Mouse (Mus musculus): Measurements from ENCODE around the gene Mycbpap. TPM values are rescaled to one million over a fixed set of nuclear protein-coding genes. Genes with fewer than 3 reads are reported as not detected.
A peak's percentile ranks its signal among the peaks of the same experiment; 100 is the strongest.

Mycbpap gene
- total and polyA plus RNA-seq, 3 experiments: 0.12 to 0.17 TPM; not detected in 1

GRCm38 (mm10) chr11:94508976-94509375 is 12.6 kb downstream of the Mycbpap start:
- peak; percentile 24 for DNase-seq (ENCODE audit: low read depth, low spot score)
- Histone ChIP-seq H3K27ac (ENCODE audit: control insufficient read depth, low read depth, low read length) (no peak overlapping the region), H3K36me3 (ENCODE audit: control insufficient read depth in 1 of 2, insufficient read depth in 2 of 2, low read length in 2 of 2) (no peaks in the 10 kb centered on the region), H3K9ac (ENCODE audit: control insufficient read depth, low read depth, low read length, poor library complexity, severe bottlenecking) (no peak overlapping the region), H3K4me3 (ENCODE audit: control insufficient read depth in 1 of 2, insufficient read depth in 1 of 2, low read depth in 2 of 2, low read length in 2 of 2) (no peak overlapping the region), H3K4me1 (ENCODE audit: control insufficient read depth in 1 of 2, insufficient read depth in 2 of 2, low read length in 2 of 2) (no peaks in the 10 kb centered on the region), H3K79me2 (ENCODE audit: control insufficient read depth, insufficient read depth, low read length, poor library complexity) (no peaks in the 10 kb centered on the region), H3K9me3 (replicated peaks; ENCODE audit: insufficient read depth, low read length) (no peaks in the 10 kb centered on the region), H3K27me3 (ENCODE audit: control insufficient read depth in 1 of 2, insufficient read depth in 2 of 2, low read length in 2 of 2) (peaks cover 7 to 16% of the 10 kb centered on the region in 2 experiments)
- TF ChIP-seq RCOR1 (IDR thresholded peaks at IDR 0.05; ENCODE audit: low read depth, low read length) (0 out of 2 replicates have a peak, but pooled peaks have one; percentile 66), MYB (IDR thresholded peaks at IDR 0.05; ENCODE audit: low read depth, low read length) (no peak), USF1 (IDR thresholded peaks at IDR 0.05; ENCODE audit: low read depth, low read length) (no peak), UBTF (IDR thresholded peaks at IDR 0.05; ENCODE audit: borderline replicate concordance, insufficient read depth, low read depth, low read length) (no peak), USF2 (IDR thresholded peaks at IDR 0.05; ENCODE audit: borderline replicate concordance in 1 of 2, insufficient read depth in 1 of 2, low read depth in 1 of 2, low read length in 2 of 2) (no peak), SMC3 (IDR thresholded peaks at IDR 0.05; ENCODE audit: low read depth, low read length) (0 out of 2 replicates have a peak, but pooled peaks have one; percentile 5), TBP (IDR thresholded peaks at IDR 0.05; ENCODE audit: low read depth, low read length) (no peak), MAZ (IDR thresholded peaks at IDR 0.05; ENCODE audit: low read depth, low read length) (no peak), HCFC1 (IDR thresholded peaks at IDR 0.05; ENCODE audit: low read depth, low read length) (no peak), GABPA (IDR thresholded peaks at IDR 0.05; ENCODE audit: low read depth, low read length) (no peak), MAX (IDR thresholded peaks at IDR 0.05; ENCODE audit: low read length) (no peak), NRF1 (IDR thresholded peaks at IDR 0.05; ENCODE audit: insufficient read depth, low read depth, low read length, poor library complexity, severe bottlenecking) (no peak), BHLHE40 (IDR thresholded peaks at IDR 0.05; ENCODE audit: borderline replicate concordance, low read depth, low read length) (peak; percentile 28; the same call in 1 of the 2 replicates), POLR2A (IDR thresholded peaks at IDR 0.05; ENCODE audit: control insufficient read depth in 1 of 2, insufficient read depth in 1 of 2, low read depth in 1 of 2, low read length in 2 of 2, poor library complexity in 1 of 2) (no peak), MYC (IDR thresholded peaks at IDR 0.05; ENCODE audit: low read depth, low read length) (no peak), ZC3H11A (IDR thresholded peaks at IDR 0.05; ENCODE audit: low read depth, low read length) (no peak), GATA1 (IDR thresholded peaks at IDR 0.05; ENCODE audit: low read depth, low read length) (peak; percentile 56), CHD1 (IDR thresholded peaks at IDR 0.05; ENCODE audit: low read depth, low read length) (no peak)

- Histone ChIP-seq H3K27me3 (ENCODE audit: control insufficient read depth in 1 of 2, insufficient read depth in 2 of 2, low read length in 2 of 2) (peaks cover 39 to 46% of the 10 kb centered on the region in 2 experiments), H3K9me3 (replicated peaks; ENCODE audit: insufficient read depth, low read length) (no peaks in the 10 kb centered on the region), H3K27ac (ENCODE audit: control insufficient read depth, low read depth, low read length) (no peak overlapping the region), H3K79me2 (ENCODE audit: control insufficient read depth, insufficient read depth, low read length, poor library complexity) (no peaks in the 10 kb centered on the region), H3K9ac (ENCODE audit: control insufficient read depth, low read depth, low read length, poor library complexity, severe bottlenecking) (no peak overlapping the region), H3K4me3 (ENCODE audit: control insufficient read depth in 1 of 2, insufficient read depth in 1 of 2, low read depth in 2 of 2, low read length in 2 of 2) (no peak overlapping the region), H3K4me1 (ENCODE audit: control insufficient read depth in 1 of 2, insufficient read depth in 2 of 2, low read length in 2 of 2) (no peaks in the 10 kb centered on the region), H3K36me3 (ENCODE audit: control insufficient read depth in 1 of 2, insufficient read depth in 2 of 2, low read length in 2 of 2) (no peaks in the 10 kb centered on the region)
- DNase-seq (ENCODE audit: low read depth, low spot score): no peak
- no peak for TF ChIP-seq ZKSCAN1 (IDR thresholded peaks at IDR 0.05; ENCODE audit: low read depth, low read length)
- TF ChIP-seq POLR2AphosphoS5 (IDR thresholded peaks at IDR 0.05; ENCODE audit: borderline replicate concordance, low read depth, low read length): no peak
- no peak for TF ChIP-seq UBTF (IDR thresholded peaks at IDR 0.05; ENCODE audit: borderline replicate concordance, insufficient read depth, low read depth, low read length)
- TF ChIP-seq MYC (IDR thresholded peaks at IDR 0.05; ENCODE audit: low read depth, low read length): no peak
- no peak for TF ChIP-seq CHD1 (IDR thresholded peaks at IDR 0.05; ENCODE audit: low read depth, low read length)
- no peak for TF ChIP-seq POLR2A (IDR thresholded peaks at IDR 0.05; ENCODE audit: control insufficient read depth in 1 of 2, insufficient read depth in 1 of 2, low read depth in 1 of 2, low read length in 2 of 2, poor library complexity in 1 of 2)
- TF ChIP-seq MAZ (IDR thresholded peaks at IDR 0.05; ENCODE audit: low read depth, low read length): no peak
- no peak for TF ChIP-seq TAL1 (IDR thresholded peaks at IDR 0.05; ENCODE audit: low read length)
- TF ChIP-seq EP300 (IDR thresholded peaks at IDR 0.05; ENCODE audit: low read depth in 1 of 2, low read length in 2 of 2): no peak
- TF ChIP-seq RAD21 (IDR thresholded peaks at IDR 0.05; ENCODE audit: low read depth, low read length): no peak
- TF ChIP-seq MYB (IDR thresholded peaks at IDR 0.05; ENCODE audit: low read depth, low read length): no peak
- no peak for TF ChIP-seq MAFK (IDR thresholded peaks at IDR 0.05; ENCODE audit: borderline replicate concordance, low read depth, low read length)
- no peak for TF ChIP-seq KAT2A (conservative IDR thresholded peaks at IDR 0.05; ENCODE audit: low read depth, low read length)
Observed at GRCm38 (mm10) chr11:94501482-94501881, 20.1 kb downstream of the Mycbpap start.
